Comparison of ENCODE assay signal across 11 mouse cellular contexts in genomic region chr2:14130641-14131339, GRCm38 (mm10). TPM values are rescaled to one million over a fixed set of nuclear protein-coding genes. Genes with fewer than 3 reads are reported as not detected.
A peak's percentile ranks its signal among the peaks of the same experiment; 100 is the strongest.
DNase-seq lines count a peak whose midpoint lies in the region; ATAC-seq lines count a peak whose summit lies in the region.
"Had no signal": no experiment of that assay in that cellular context is flagged by ENCODE, and none has a peak within 500 bp of the region (broad histone marks: within the 10 kb centered on the region; RNA-seq: fewer than 3 reads in every experiment).

No protein-coding gene starts in this region.

- no peak overlapping the region for H3K9ac ChIP-seq in hindbrain, embryonic 16.5 days (ENCODE audit: low read depth, low read length)
- H3K9ac ChIP-seq in midbrain, embryonic 14.5 days (replicated peaks; ENCODE audit: low read length), result no peak overlapping the region
- no peak overlapping the region for H3K9ac ChIP-seq in neural tube, embryonic 15.5 days (replicated peaks)

- DNase-seq in 416B (ENCODE audit: low read depth), result peak; percentile 84
- peak; percentile 53 for DNase-seq in CD4-positive helper T cell, adult 2 months (ENCODE audit: low read depth, low spot score)
- peak; percentile 61 for DNase-seq in induced T-regulatory cell, adult 2 months (ENCODE audit: low read depth)
- no peak for DNase-seq in midbrain, embryonic 14.5 days
- DNase-seq: cerebellum, postnatal 14 days; gastrocnemius, postnatal 14 days; kidney, adult 11 months had no signal

- ATAC-seq in megakaryocyte progenitor cell, adult 5-6 weeks (replicated peaks; ENCODE audit: poor library complexity), result peak; percentile 81
- ATAC-seq in hindbrain, embryonic 16.5 days, result no peak
- ATAC-seq in midbrain, embryonic 14.5 days (ENCODE audit: low FRiP score, low TSS enrichment), result no peak
- no peak for ATAC-seq in neural tube, embryonic 15.5 days (ENCODE audit: low FRiP score)

- no peaks in the 10 kb centered on the region for H3K9me3 ChIP-seq in hindbrain, embryonic 16.5 days (ENCODE audit: control insufficient read depth, low read length)
- H3K9me3 ChIP-seq in midbrain, embryonic 14.5 days (ENCODE audit: control insufficient read depth, low read length), result no peaks in the 10 kb centered on the region
- no peaks in the 10 kb centered on the region for H3K9me3 ChIP-seq in neural tube, embryonic 15.5 days (replicated peaks)

- H3K36me3 ChIP-seq in hindbrain, embryonic 16.5 days (ENCODE audit: control insufficient read depth, insufficient read depth, low read length), result peaks cover 8% of the 10 kb centered on the region; the same call in 1 of the 2 replicates
- peaks cover 44% of the 10 kb centered on the region for H3K36me3 ChIP-seq in midbrain, embryonic 14.5 days (ENCODE audit: control insufficient read depth, insufficient read depth, low read length)
- peaks cover 21% of the 10 kb centered on the region for H3K36me3 ChIP-seq in neural tube, embryonic 15.5 days

- 91% methylated on average over 12 of the region's 12 CpGs for WGBS in hindbrain, embryonic 16.5 days
- 92% methylated on average over 12 of the region's 12 CpGs for WGBS in midbrain, embryonic 14.5 days
- 55% methylated on average over 12 of the region's 12 CpGs for WGBS in neural tube, embryonic 15.5 days

- H3K27ac ChIP-seq in hindbrain, embryonic 16.5 days (ENCODE audit: low read depth, low read length), result no peak overlapping the region
- no peak overlapping the region for H3K27ac ChIP-seq in midbrain, embryonic 14.5 days (replicated peaks; ENCODE audit: low read depth, low read length)
- no peak overlapping the region for H3K27ac ChIP-seq in neural tube, embryonic 15.5 days (replicated peaks)

- H3K27me3 ChIP-seq in hindbrain, embryonic 16.5 days (replicated peaks; ENCODE audit: control insufficient read depth, insufficient read depth, low read length), result no peaks in the 10 kb centered on the region
- H3K27me3 ChIP-seq in midbrain, embryonic 14.5 days (ENCODE audit: control insufficient read depth, insufficient read depth, low read length), result no peaks in the 10 kb centered on the region
- H3K27me3 ChIP-seq in neural tube, embryonic 15.5 days (replicated peaks), result no peaks in the 10 kb centered on the region

- H3K4me1 ChIP-seq in hindbrain, embryonic 16.5 days (ENCODE audit: control insufficient read depth, insufficient read depth, low read depth, low read length), result no peaks in the 10 kb centered on the region
- no peaks in the 10 kb centered on the region for H3K4me1 ChIP-seq in midbrain, embryonic 14.5 days (ENCODE audit: control insufficient read depth, insufficient read depth, low read length)
- H3K4me1 ChIP-seq in neural tube, embryonic 15.5 days, result no peaks in the 10 kb centered on the region

- no peak overlapping the region for H3K4me2 ChIP-seq in hindbrain, embryonic 16.5 days (ENCODE audit: low read length)
- no peak overlapping the region for H3K4me2 ChIP-seq in midbrain, embryonic 14.5 days (ENCODE audit: low read length)
- no peak overlapping the region for H3K4me2 ChIP-seq in neural tube, embryonic 15.5 days

- no peak overlapping the region for H3K4me3 ChIP-seq in hindbrain, embryonic 16.5 days (ENCODE audit: low read length)
- no peak overlapping the region for H3K4me3 ChIP-seq in midbrain, embryonic 14.5 days (replicated peaks; ENCODE audit: low read depth, low read length)
- no peak overlapping the region for H3K4me3 ChIP-seq in neural tube, embryonic 15.5 days (replicated peaks)
- H3K4me3 ChIP-seq: erythroblast, embryonic 14.5 days had no signal

RNA-seq across cellular contexts. Expression of gene Tmem236, which starts 43.5 kb away (rescaled TPM):
- total RNA-seq in megakaryocyte progenitor cell, adult 5-6 weeks (2015), result not detected in 2 replicates
- total RNA-seq in megakaryocyte progenitor cell, adult 5-6 weeks (2017), result 0.10 and 0.12 TPM in 2 replicates
- 0.06 and 0.30 TPM in 2 replicates for polyA plus RNA-seq in hindbrain, embryonic 16.5 days (2015; fragmentation: Nextera tagmentation; extraction: Ambion mirVana)
- polyA plus RNA-seq in midbrain, embryonic 14.5 days (2014; fragmentation: Nextera tagmentation; extraction: Ambion mirVana), result 0.08 and 0.18 TPM in 2 replicates
- 0.09 and 1.4 TPM in 2 replicates for polyA plus RNA-seq in neural tube, embryonic 15.5 days (2015; fragmentation: Nextera tagmentation; extraction: Ambion mirVana)
- polyA plus RNA-seq: erythroblast, embryonic 14.5 days had no signal

RNA-seq across cellular contexts. Expression of gene Stam, which starts 56.9 kb away (rescaled TPM):
- 31.0 and 35.8 TPM in 2 replicates for total RNA-seq in megakaryocyte progenitor cell, adult 5-6 weeks (2015)
- total RNA-seq in megakaryocyte progenitor cell, adult 5-6 weeks (2017), result 21.0 and 24.1 TPM in 2 replicates
- 129 and 141 TPM in 2 replicates for polyA plus RNA-seq in hindbrain, embryonic 16.5 days (2015; fragmentation: Nextera tagmentation; extraction: Ambion mirVana)
- polyA plus RNA-seq in midbrain, embryonic 14.5 days (2014; fragmentation: Nextera tagmentation; extraction: Ambion mirVana), result 138 and 141 TPM in 2 replicates
- polyA plus RNA-seq in neural tube, embryonic 15.5 days (2015; fragmentation: Nextera tagmentation; extraction: Ambion mirVana), result 120 and 128 TPM in 2 replicates
